ENCODE assay signal across 8 mouse cellular contexts in genomic region chr1:36071176-36071575, GRCm38 (mm10). TPM values are rescaled to one million over a fixed set of nuclear protein-coding genes. Genes with fewer than 3 reads are reported as not detected.
A peak's percentile ranks its signal among the peaks of the same experiment; 100 is the strongest.
DNase-seq lines count a peak whose midpoint lies in the region; ATAC-seq and TF ChIP-seq lines count a peak whose summit lies in the region.

No protein-coding gene starts in this region.

- no peak for TF ChIP-seq CTCF in cortical plate, adult 2 months (IDR thresholded peaks at IDR 0.05; ENCODE audit: extremely low read depth, insufficient read depth, low read length)

- 52% methylated on average over 7 of the region's 7 CpGs for WGBS in kidney, embryonic 14.5 days
- 70% methylated on average over 7 of the region's 7 CpGs for WGBS in hindbrain, embryonic 14.5 days
- WGBS in midbrain, embryonic 16.5 days: 66% methylated on average over 7 of the region's 7 CpGs

- ATAC-seq in kidney, embryonic 14.5 days (ENCODE audit: low FRiP score, low TSS enrichment): no peak
- no peak for ATAC-seq in hindbrain, embryonic 14.5 days (ENCODE audit: low FRiP score)
- ATAC-seq in midbrain, embryonic 16.5 days: no peak

- H3K27me3 ChIP-seq in kidney, embryonic 14.5 days (ENCODE audit: control insufficient read depth, insufficient read depth, low read length): no peaks in the 10 kb centered on the region
- H3K27me3 ChIP-seq in hindbrain, embryonic 14.5 days (ENCODE audit: control insufficient read depth, insufficient read depth, low read length): no peaks in the 10 kb centered on the region
- no peaks in the 10 kb centered on the region for H3K27me3 ChIP-seq in midbrain, embryonic 16.5 days (ENCODE audit: control insufficient read depth, insufficient read depth, low read depth, low read length)

- peak overlapping the region; percentile 84 for H3K4me3 ChIP-seq in kidney, embryonic 14.5 days (ENCODE audit: low read length)
- peak overlapping the region; percentile 87; the same call in 1 of the 2 replicates for H3K4me3 ChIP-seq in cortical plate, adult 2 months (ENCODE audit: insufficient read depth, low read length)
- H3K4me3 ChIP-seq in hindbrain, embryonic 14.5 days (replicated peaks; ENCODE audit: low read length): peak overlapping the region; percentile 84
- peak overlapping the region; percentile 90 for H3K4me3 ChIP-seq in midbrain, embryonic 16.5 days (ENCODE audit: low read depth, low read length)

- peaks cover 5% of the 10 kb centered on the region; the same call in 1 of the 2 replicates for H3K36me3 ChIP-seq in kidney, embryonic 14.5 days (ENCODE audit: control insufficient read depth, insufficient read depth, low read length)
- H3K36me3 ChIP-seq in hindbrain, embryonic 14.5 days (replicated peaks; ENCODE audit: control insufficient read depth, insufficient read depth): 0 out of 2 replicates have a peak, but pooled peaks cover 3% of the 10 kb centered on the region
- H3K36me3 ChIP-seq in midbrain, embryonic 16.5 days (ENCODE audit: control insufficient read depth, insufficient read depth, low read length): no peaks in the 10 kb centered on the region

- no peak for DNase-seq in kidney, postnatal 4 days
- no peak for DNase-seq in hindbrain, embryonic 14.5 days (ENCODE audit: low spot score)
- DNase-seq in layer of hippocampus, postnatal 10 days (ENCODE audit: low spot score in 2 of 2): no peak
- DNase-seq in urinary bladder, postnatal 4 days (ENCODE audit: low spot score in 2 of 2): no peak
- DNase-seq in lung, adult 18-20 months: no peak

- TF ChIP-seq POLR2A in cortical plate, adult 2 months (IDR thresholded peaks at IDR 0.05; ENCODE audit: extremely low read depth, insufficient read depth, low read length): no peak

- H3K9ac ChIP-seq in kidney, embryonic 14.5 days (ENCODE audit: low read depth, low read length): no peak overlapping the region
- H3K9ac ChIP-seq in hindbrain, embryonic 14.5 days: peak overlapping the region; percentile 88
- peak overlapping the region; percentile 93 for H3K9ac ChIP-seq in midbrain, embryonic 16.5 days (ENCODE audit: low read depth, low read length)

- no peaks in the 10 kb centered on the region for H3K9me3 ChIP-seq in kidney, embryonic 14.5 days (ENCODE audit: control insufficient read depth, low read length)
- H3K9me3 ChIP-seq in hindbrain, embryonic 14.5 days (ENCODE audit: control insufficient read depth, low read length): no peaks in the 10 kb centered on the region
- H3K9me3 ChIP-seq in midbrain, embryonic 16.5 days (replicated peaks; ENCODE audit: control insufficient read depth, low read length, poor library complexity, severe bottlenecking): no peaks in the 10 kb centered on the region

- peaks cover 57% of the 10 kb centered on the region for H3K4me1 ChIP-seq in kidney, embryonic 14.5 days (ENCODE audit: control insufficient read depth, insufficient read depth, low read length)
- peaks cover 4% of the 10 kb centered on the region; the same call in 1 of the 2 replicates for H3K4me1 ChIP-seq in cortical plate, adult 2 months (ENCODE audit: control insufficient read depth, insufficient read depth, low read length)
- peaks cover 63% of the 10 kb centered on the region for H3K4me1 ChIP-seq in hindbrain, embryonic 14.5 days (replicated peaks; ENCODE audit: control insufficient read depth, insufficient read depth, low read length)
- H3K4me1 ChIP-seq in midbrain, embryonic 16.5 days (ENCODE audit: control insufficient read depth, insufficient read depth, low read length): peaks cover 62% of the 10 kb centered on the region

- H3K27ac ChIP-seq in kidney, embryonic 14.5 days (ENCODE audit: low read depth, low read length): no peak overlapping the region
- no peak overlapping the region for H3K27ac ChIP-seq in cortical plate, adult 2 months (ENCODE audit: insufficient read depth, low read length)
- H3K27ac ChIP-seq in hindbrain, embryonic 14.5 days: no peak overlapping the region
- H3K27ac ChIP-seq in midbrain, embryonic 16.5 days (ENCODE audit: low read length): no peak overlapping the region

- H3K4me2 ChIP-seq in kidney, embryonic 14.5 days (replicated peaks; ENCODE audit: low read depth, low read length): peak overlapping the region; percentile 55
- H3K4me2 ChIP-seq in hindbrain, embryonic 14.5 days (replicated peaks): peak overlapping the region; percentile 95
- H3K4me2 ChIP-seq in midbrain, embryonic 16.5 days (ENCODE audit: low read length): peak overlapping the region; percentile 98

RNA-seq across cellular contexts. Expression of gene Hs6st1, which starts 3.0 kb away (rescaled TPM):
- polyA plus RNA-seq in kidney, embryonic 14.5 days (2014; fragmentation: Nextera tagmentation; extraction: Ambion mirVana): 8.9 and 10.1 TPM in 2 replicates
- polyA plus RNA-seq in cortical plate, adult 2 months (2012; rRNA removed): 53.2 and 53.6 TPM in 2 replicates
- polyA plus RNA-seq in hindbrain, embryonic 14.5 days (2014; fragmentation: Nextera tagmentation; extraction: Ambion mirVana): 18.9 and 20.2 TPM in 2 replicates
- 9.4 and 10.8 TPM in 2 replicates for polyA plus RNA-seq in midbrain, embryonic 16.5 days (2015; fragmentation: Nextera tagmentation; extraction: Ambion mirVana)
- total RNA-seq in layer of hippocampus, postnatal 10 days (2021): 10 to 100 TPM; 52.2 to 52.9 TPM
